Comparison of ENCODE assay signal across 26 mouse cellular contexts in genomic region chr2:178220148-178220717, GRCm38 (mm10).
DNase-seq lines count a peak whose midpoint lies in the region; ATAC-seq and TF ChIP-seq lines count a peak whose summit lies in the region.
"Had no signal": no experiment of that assay in that cellular context is flagged by ENCODE, and none has a peak within 500 bp of the region (broad histone marks: within the 10 kb centered on the region; RNA-seq: fewer than 3 reads in every experiment).

No protein-coding gene starts in this region.

- peak overlapping the region; percentile 85; the same call in 1 of the 2 replicates for H3K27ac ChIP-seq in cerebellum, adult 2 months (ENCODE audit: insufficient read depth, low read length)
- H3K27ac ChIP-seq in heart, embryonic 15.5 days = 0 out of 2 replicates have a peak overlapping the region, but pooled peaks have one; percentile 9
- no peak overlapping the region for H3K27ac ChIP-seq in heart, embryonic 10.5 days
- H3K27ac ChIP-seq in midbrain, embryonic 15.5 days = peak overlapping the region; percentile 64
- no peak overlapping the region for H3K27ac ChIP-seq in midbrain, embryonic 10.5 days (replicated peaks)
- peak overlapping the region; percentile 61; the same call in 1 of the 2 replicates for H3K27ac ChIP-seq in cortical plate, adult 2 months (ENCODE audit: insufficient read depth, low read length)
- H3K27ac ChIP-seq: embryonic facial prominence, embryonic 10.5 days; embryonic facial prominence, embryonic 15.5 days; forebrain, embryonic 13.5 days; hindbrain, embryonic 14.5 days; liver, embryonic 14.5 days; stomach, embryonic 15.5 days had no signal

- H3K9ac ChIP-seq in heart, embryonic 15.5 days = no peak overlapping the region
- H3K9ac ChIP-seq in midbrain, embryonic 15.5 days = no peak overlapping the region
- H3K9ac ChIP-seq: embryonic facial prominence, embryonic 15.5 days; forebrain, embryonic 13.5 days; hindbrain, embryonic 14.5 days; liver, embryonic 14.5 days; stomach, embryonic 15.5 days had no signal

- H3K4me3 ChIP-seq in cerebellum, adult 2 months (replicated peaks; ENCODE audit: insufficient read depth, low read depth, low read length) = no peak overlapping the region
- H3K4me3 ChIP-seq in heart, embryonic 15.5 days = no peak overlapping the region
- no peak overlapping the region for H3K4me3 ChIP-seq in heart, embryonic 10.5 days
- no peak overlapping the region for H3K4me3 ChIP-seq in midbrain, embryonic 15.5 days
- no peak overlapping the region for H3K4me3 ChIP-seq in midbrain, embryonic 10.5 days
- H3K4me3 ChIP-seq in cortical plate, adult 2 months (ENCODE audit: insufficient read depth, low read length) = no peak overlapping the region
- H3K4me3 ChIP-seq: embryonic facial prominence, embryonic 10.5 days; embryonic facial prominence, embryonic 15.5 days; forebrain, embryonic 13.5 days; stomach, embryonic 15.5 days had no signal

- peaks cover 35% of the 10 kb centered on the region for H3K4me1 ChIP-seq in cerebellum, adult 2 months (ENCODE audit: control insufficient read depth, insufficient read depth, low read length)
- peaks cover 11% of the 10 kb centered on the region for H3K4me1 ChIP-seq in heart, embryonic 15.5 days (replicated peaks)
- H3K4me1 ChIP-seq in heart, embryonic 10.5 days = peaks cover 9% of the 10 kb centered on the region; the same call in 1 of the 2 replicates
- peaks cover 11% of the 10 kb centered on the region; the same call in 1 of the 2 replicates for H3K4me1 ChIP-seq in midbrain, embryonic 15.5 days
- no peaks in the 10 kb centered on the region for H3K4me1 ChIP-seq in midbrain, embryonic 10.5 days
- H3K4me1 ChIP-seq in cortical plate, adult 2 months (ENCODE audit: control insufficient read depth, insufficient read depth, low read length) = peaks cover 20% of the 10 kb centered on the region
- H3K4me1 ChIP-seq: embryonic facial prominence, embryonic 10.5 days; embryonic facial prominence, embryonic 15.5 days; stomach, embryonic 15.5 days had no signal

- DNase-seq in cerebellum, adult 2 months = no peak
- DNase-seq in cerebellum, adult 18-20 months = no peak
- no peak for DNase-seq in heart, embryonic 10.5 days (ENCODE audit: low spot score)
- no peak for DNase-seq in midbrain, embryonic 10.5 days (ENCODE audit: low spot score)
- DNase-seq in lung, postnatal 14 days = no peak
- DNase-seq: adrenal gland, adult 8-10 months; cerebellum, adult 11 months; cerebellum, postnatal 14 days; gastrocnemius, postnatal 10 days; kidney, adult 9 months; kidney, postnatal 10 days; liver; lung, adult 2 months; lung, postnatal 10 days; thymus, postnatal 14 days had no signal

- WGBS in cerebellum, adult 2 months = 42% methylated on average over 3 of the region's 3 CpGs
- 56% methylated on average over 3 of the region's 3 CpGs for WGBS in heart, embryonic 15.5 days
- WGBS in heart, embryonic 10.5 days = 54% methylated on average over 3 of the region's 3 CpGs
- WGBS in midbrain, embryonic 15.5 days = 40% methylated on average over 3 of the region's 3 CpGs
- WGBS in midbrain, embryonic 10.5 days = 69% methylated on average over 3 of the region's 3 CpGs

- no peaks in the 10 kb centered on the region for H3K27me3 ChIP-seq in cerebellum, adult 2 months (ENCODE audit: control insufficient read depth, insufficient read depth, low read length)
- no peaks in the 10 kb centered on the region for H3K27me3 ChIP-seq in heart, embryonic 15.5 days
- H3K27me3 ChIP-seq in heart, embryonic 10.5 days (ENCODE audit: insufficient read depth, poor library complexity, severe bottlenecking) = no peaks in the 10 kb centered on the region
- no peaks in the 10 kb centered on the region for H3K27me3 ChIP-seq in midbrain, embryonic 15.5 days (replicated peaks)
- no peaks in the 10 kb centered on the region for H3K27me3 ChIP-seq in midbrain, embryonic 10.5 days (ENCODE audit: low read depth, poor library complexity, severe bottlenecking)
- H3K27me3 ChIP-seq: embryonic facial prominence, embryonic 15.5 days; forebrain, embryonic 13.5 days; stomach, embryonic 15.5 days had no signal

- no peaks in the 10 kb centered on the region for H3K9me3 ChIP-seq in heart, embryonic 15.5 days (replicated peaks)
- H3K9me3 ChIP-seq in heart, embryonic 10.5 days = no peaks in the 10 kb centered on the region
- no peaks in the 10 kb centered on the region for H3K9me3 ChIP-seq in midbrain, embryonic 15.5 days
- no peaks in the 10 kb centered on the region for H3K9me3 ChIP-seq in midbrain, embryonic 10.5 days (replicated peaks)
- H3K9me3 ChIP-seq: embryonic facial prominence, embryonic 10.5 days; embryonic facial prominence, embryonic 15.5 days; forebrain, embryonic 13.5 days; stomach, embryonic 15.5 days had no signal

- no peaks in the 10 kb centered on the region for H3K36me3 ChIP-seq in heart, embryonic 15.5 days
- no peaks in the 10 kb centered on the region for H3K36me3 ChIP-seq in heart, embryonic 10.5 days
- no peaks in the 10 kb centered on the region for H3K36me3 ChIP-seq in midbrain, embryonic 15.5 days (replicated peaks)
- no peaks in the 10 kb centered on the region for H3K36me3 ChIP-seq in midbrain, embryonic 10.5 days
- H3K36me3 ChIP-seq: embryonic facial prominence, embryonic 10.5 days; embryonic facial prominence, embryonic 15.5 days; G1E; stomach, embryonic 15.5 days had no signal

- ATAC-seq in heart, embryonic 15.5 days (replicated peaks; ENCODE audit: insufficient number of reproducible peaks, insufficient read depth, low FRiP score, low read depth) = no peak
- ATAC-seq in midbrain, embryonic 15.5 days (replicated peaks) = peak; percentile 70
- ATAC-seq: intestine, postnatal 0 days had no signal

- no peak for TF ChIP-seq CTCF in cerebellum, adult 2 months (IDR thresholded peaks at IDR 0.05; ENCODE audit: borderline replicate concordance, insufficient read depth, low read depth, low read length)
- no peak for TF ChIP-seq CTCF in cortical plate, adult 2 months (IDR thresholded peaks at IDR 0.05; ENCODE audit: extremely low read depth, insufficient read depth, low read length)

- no peak for TF ChIP-seq POLR2A in cerebellum, adult 2 months (IDR thresholded peaks at IDR 0.05; ENCODE audit: borderline replicate concordance, insufficient read depth, low read length)
- no peak for TF ChIP-seq POLR2A in cortical plate, adult 2 months (IDR thresholded peaks at IDR 0.05; ENCODE audit: extremely low read depth, insufficient read depth, low read length)

- no peak overlapping the region for H3K4me2 ChIP-seq in heart, embryonic 15.5 days
- H3K4me2 ChIP-seq in midbrain, embryonic 15.5 days = no peak overlapping the region
- H3K4me2 ChIP-seq: embryonic facial prominence, embryonic 15.5 days; forebrain, embryonic 13.5 days; hindbrain, embryonic 14.5 days; stomach, embryonic 15.5 days had no signal

Comparison
In these comparisons a context has a peak if more than half of its experiments do, and no peak if none do; other contexts are left out.
1. H3K27ac ChIP-seq: peak in cerebellum, adult 2 months (single experiment), heart, embryonic 15.5 days (single experiment), midbrain, embryonic 15.5 days (single experiment) and cortical plate, adult 2 months (single experiment); none in heart, embryonic 10.5 days (single experiment) and midbrain, embryonic 10.5 days (single experiment).